Mouse (Mus musculus): ENCODE measurements around the gene Degs2. TPM values are rescaled to one million over a fixed set of nuclear protein-coding genes. Genes with fewer than 3 reads are reported as not detected.
A peak's percentile ranks its signal among the peaks of the same experiment; 100 is the strongest.

The Degs2 gene
- polyA plus RNA-seq, 1 experiment from 2014 or later, result 1.2 TPM

DNA sequence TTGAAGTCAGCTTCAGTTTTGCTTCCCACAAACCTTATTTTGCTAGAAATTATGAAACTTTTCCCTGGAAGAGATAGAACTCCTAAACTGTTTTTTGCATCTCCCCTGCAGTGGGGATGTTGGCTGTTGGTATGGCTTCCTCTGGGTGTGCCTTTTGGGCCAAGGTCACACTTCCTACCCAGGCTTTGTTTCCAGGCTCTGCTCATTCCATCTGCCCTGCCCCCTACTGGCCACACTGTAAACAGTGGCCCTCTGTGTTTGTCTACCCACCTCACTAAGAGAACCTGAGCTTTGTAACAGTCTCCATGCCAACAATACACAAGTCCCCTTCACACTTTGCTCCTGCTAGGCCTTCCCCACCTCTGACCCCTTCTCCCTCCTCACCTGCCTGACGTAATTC is 44.8 kb downstream of the Degs2 start:
- Histone ChIP-seq H3K27ac (ENCODE audit: low read depth, low read length) (no peak overlapping the region; the same call in 1 of the 2 replicates), H3K36me3 (ENCODE audit: control insufficient read depth, insufficient read depth, low read length) (peaks cover 14% of the 10 kb centered on the region)
- WGBS (ENCODE audit: insufficient replicate concordance), result 85% methylated on average over 1 of the region's 1 CpGs

DNA sequence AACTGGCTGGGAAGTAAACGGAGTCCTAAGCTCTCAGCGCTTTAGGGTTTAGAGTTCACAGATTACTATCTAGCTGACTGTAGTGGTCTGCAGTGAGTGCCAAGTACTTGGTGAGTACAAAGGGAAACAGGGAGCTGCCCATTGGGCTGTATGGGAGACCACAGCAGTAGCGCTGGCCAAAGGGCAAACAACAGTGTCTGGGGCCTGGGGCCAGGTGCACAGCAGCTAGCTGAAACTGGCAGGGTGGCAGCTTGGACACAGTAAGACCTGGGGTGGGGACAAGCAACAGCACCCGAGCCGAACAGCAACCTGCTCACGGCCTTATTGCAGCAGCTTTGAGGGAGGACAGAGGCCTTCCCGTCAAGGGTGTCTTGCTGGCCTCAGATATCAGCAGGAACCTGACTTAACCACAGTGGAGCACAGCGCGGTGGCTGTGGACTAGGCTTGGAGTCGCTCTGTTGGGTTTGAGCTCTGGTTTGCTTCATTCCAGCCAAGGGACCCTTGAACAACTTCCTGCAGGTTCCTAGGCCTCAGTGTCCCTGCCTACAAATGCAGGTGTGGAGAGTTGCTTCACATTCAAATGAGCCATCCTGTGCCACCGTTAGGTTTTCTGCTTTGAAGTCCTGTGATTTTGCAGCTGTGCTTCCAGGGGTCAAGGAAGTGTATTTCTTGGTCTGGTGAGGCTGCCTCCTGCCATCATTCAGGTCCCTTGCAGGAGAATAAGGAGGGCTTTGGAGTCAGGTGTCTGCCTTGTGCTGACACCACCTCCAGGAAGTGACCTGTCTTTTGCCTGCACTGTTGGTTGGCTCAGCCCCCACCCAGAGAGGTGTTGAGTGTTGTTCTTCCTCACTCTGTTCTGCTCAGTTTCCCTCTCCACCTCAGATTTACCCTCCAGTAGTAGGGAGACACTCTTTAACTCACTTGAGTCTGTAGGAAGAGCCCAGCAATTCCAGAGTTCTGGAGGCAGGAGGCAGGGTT is 48.5 kb downstream of the Degs2 start:
- no peak for ATAC-seq (replicated peaks; ENCODE audit: insufficient number of reproducible peaks, low FRiP score, low TSS enrichment)
- Histone ChIP-seq H3K9me3 (replicated peaks; ENCODE audit: control insufficient read depth, low read length) (no peaks in the 10 kb centered on the region), H3K4me3 (ENCODE audit: low read depth, low read length) (no peak overlapping the region), H3K27ac (ENCODE audit: low read depth, low read length) (no peak overlapping the region), H3K36me3 (ENCODE audit: control insufficient read depth, insufficient read depth, low read length) (peaks cover 14% of the 10 kb centered on the region), H3K9ac (ENCODE audit: low read depth, low read length) (no peak overlapping the region), H3K4me1 (ENCODE audit: control insufficient read depth, insufficient read depth, low read length) (peaks cover 19% of the 10 kb centered on the region), H3K27me3 (ENCODE audit: control insufficient read depth, insufficient read depth, low read length) (no peaks in the 10 kb centered on the region), H3K4me2 (no peak overlapping the region)
- WGBS (ENCODE audit: insufficient replicate concordance), result 68% methylated on average over 11 of the region's 11 CpGs

More for the DNA sequence above, 44.8 kb downstream of the Degs2 start:
- no peak overlapping the region for H3K4me2 ChIP-seq
- H3K9me3 ChIP-seq (replicated peaks; ENCODE audit: control insufficient read depth, low read length), result no peaks in the 10 kb centered on the region
- no peaks in the 10 kb centered on the region for H3K27me3 ChIP-seq (ENCODE audit: control insufficient read depth, insufficient read depth, low read length)
- H3K9ac ChIP-seq (ENCODE audit: low read depth, low read length), result no peak overlapping the region
- no peak; the same call in 1 of the 2 replicates for ATAC-seq (replicated peaks; ENCODE audit: insufficient number of reproducible peaks, low FRiP score, low TSS enrichment)
- peaks cover 19% of the 10 kb centered on the region for H3K4me1 ChIP-seq (ENCODE audit: control insufficient read depth, insufficient read depth, low read length)
- H3K4me3 ChIP-seq (ENCODE audit: low read depth, low read length), result no peak overlapping the region

DNA sequence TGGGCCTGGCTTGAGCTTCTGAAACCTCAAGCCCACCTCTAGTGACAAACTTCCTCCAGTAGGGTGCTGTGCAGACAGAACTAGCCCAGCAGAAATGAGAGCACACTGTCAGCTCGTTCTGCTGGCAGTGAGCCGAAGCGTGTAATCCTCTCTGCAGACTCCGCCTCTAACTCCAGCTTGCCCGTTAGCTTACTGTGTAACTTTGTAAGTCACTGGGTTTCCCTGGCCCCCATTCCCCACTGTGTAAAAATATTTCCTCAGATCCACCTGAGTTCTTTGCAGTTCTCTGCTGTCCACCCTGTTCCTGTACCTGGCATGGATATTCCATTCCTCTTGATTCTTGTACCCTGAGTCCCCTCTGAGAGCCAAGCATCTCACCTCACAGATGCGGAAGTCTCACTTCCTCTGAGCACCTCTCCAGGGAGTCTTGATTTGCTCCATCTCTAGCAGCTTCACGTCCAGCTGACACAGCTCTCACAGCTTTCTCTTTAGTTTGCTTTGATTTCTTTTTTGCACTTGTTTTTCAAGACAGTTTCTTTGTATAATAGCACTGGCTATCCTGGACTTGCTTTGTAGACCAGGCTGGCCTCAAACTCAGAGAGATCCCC is 51.0 kb downstream of the Degs2 start:
- H3K4me3 ChIP-seq (ENCODE audit: low read depth, low read length), result no peak overlapping the region
- no peak overlapping the region for H3K4me2 ChIP-seq
- peaks cover 8% of the 10 kb centered on the region for H3K4me1 ChIP-seq (ENCODE audit: control insufficient read depth, insufficient read depth, low read length)
- H3K36me3 ChIP-seq (ENCODE audit: control insufficient read depth, insufficient read depth, low read length), result peaks cover 17% of the 10 kb centered on the region
- no peaks in the 10 kb centered on the region for H3K27me3 ChIP-seq (ENCODE audit: control insufficient read depth, insufficient read depth, low read length)
- 74% methylated on average over 7 of the region's 7 CpGs for WGBS (ENCODE audit: insufficient replicate concordance)
- no peak overlapping the region for H3K27ac ChIP-seq (ENCODE audit: low read depth, low read length)
- H3K9me3 ChIP-seq (replicated peaks; ENCODE audit: control insufficient read depth, low read length), result no peaks in the 10 kb centered on the region
- H3K9ac ChIP-seq (ENCODE audit: low read depth, low read length), result no peak overlapping the region
- no peak for ATAC-seq (replicated peaks; ENCODE audit: insufficient number of reproducible peaks, low FRiP score, low TSS enrichment)

DNA sequence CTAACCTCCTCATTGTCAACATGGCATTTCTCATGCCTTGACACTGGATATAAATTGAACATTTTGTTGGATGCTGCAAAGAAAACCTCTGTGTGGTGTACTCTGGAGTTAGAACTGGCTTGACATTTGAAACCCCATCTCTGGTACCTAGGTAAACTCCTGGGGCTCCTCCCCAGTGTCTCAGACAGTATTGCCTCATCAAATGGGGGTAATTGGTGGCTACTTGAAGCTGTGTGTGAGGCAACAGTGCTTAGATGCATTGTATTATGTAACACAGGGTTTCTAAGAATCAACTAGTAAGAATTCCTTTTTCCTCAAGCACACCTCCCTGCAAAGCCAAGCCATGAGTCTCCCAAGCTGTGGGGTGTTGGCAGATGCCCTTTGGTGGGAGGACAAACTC is 54.3 kb downstream of the Degs2 start:
- no peak overlapping the region for H3K4me3 ChIP-seq (ENCODE audit: low read depth, low read length)
- no peaks in the 10 kb centered on the region for H3K4me1 ChIP-seq (ENCODE audit: control insufficient read depth, insufficient read depth, low read length)
- no peak overlapping the region for H3K9ac ChIP-seq (ENCODE audit: low read depth, low read length)
- H3K9me3 ChIP-seq (replicated peaks; ENCODE audit: control insufficient read depth, low read length), result no peaks in the 10 kb centered on the region
- peaks cover 4% of the 10 kb centered on the region for H3K36me3 ChIP-seq (ENCODE audit: control insufficient read depth, insufficient read depth, low read length)
- H3K27me3 ChIP-seq (ENCODE audit: control insufficient read depth, insufficient read depth, low read length), result no peaks in the 10 kb centered on the region
- H3K4me2 ChIP-seq, result no peak overlapping the region
- H3K27ac ChIP-seq (ENCODE audit: low read depth, low read length), result no peak overlapping the region
- no peak for ATAC-seq (replicated peaks; ENCODE audit: insufficient number of reproducible peaks, low FRiP score, low TSS enrichment)

DNA sequence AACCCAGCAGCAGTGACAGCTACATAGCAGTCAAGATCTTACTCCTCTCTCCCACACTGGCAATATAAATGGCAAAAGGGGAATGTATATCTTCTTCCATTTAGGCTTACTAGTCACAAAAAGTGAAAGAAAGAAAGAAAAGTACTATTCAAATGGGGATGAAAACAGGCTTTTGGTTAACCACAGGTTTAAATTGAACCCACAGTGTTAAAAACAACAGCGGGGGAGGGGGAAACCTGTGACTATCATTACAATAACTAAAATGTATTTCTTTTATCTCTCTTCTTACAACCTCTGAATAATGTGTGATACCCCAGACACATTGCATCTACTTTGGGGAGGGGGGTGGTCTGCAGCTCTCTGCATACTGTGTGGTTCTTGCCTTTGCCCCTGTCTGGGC is 55.9 kb downstream of the Degs2 start:
- H3K27ac ChIP-seq (ENCODE audit: low read depth, low read length), result no peak overlapping the region
- no peak overlapping the region for H3K4me2 ChIP-seq
- ATAC-seq (replicated peaks; ENCODE audit: insufficient number of reproducible peaks, low FRiP score, low TSS enrichment), result no peak
- no peaks in the 10 kb centered on the region for H3K9me3 ChIP-seq (replicated peaks; ENCODE audit: control insufficient read depth, low read length)
- H3K4me1 ChIP-seq (ENCODE audit: control insufficient read depth, insufficient read depth, low read length), result no peaks in the 10 kb centered on the region; the same call in 1 of the 2 replicates
- peaks cover 3% of the 10 kb centered on the region; the same call in 1 of the 2 replicates for H3K36me3 ChIP-seq (ENCODE audit: control insufficient read depth, insufficient read depth, low read length)
- no peaks in the 10 kb centered on the region for H3K27me3 ChIP-seq (ENCODE audit: control insufficient read depth, insufficient read depth, low read length)
- no peak overlapping the region for H3K9ac ChIP-seq (ENCODE audit: low read depth, low read length)
- WGBS (ENCODE audit: insufficient replicate concordance), result 95% methylated on average over 1 of the region's 1 CpGs
- no peak overlapping the region for H3K4me3 ChIP-seq (ENCODE audit: low read depth, low read length)

DNA sequence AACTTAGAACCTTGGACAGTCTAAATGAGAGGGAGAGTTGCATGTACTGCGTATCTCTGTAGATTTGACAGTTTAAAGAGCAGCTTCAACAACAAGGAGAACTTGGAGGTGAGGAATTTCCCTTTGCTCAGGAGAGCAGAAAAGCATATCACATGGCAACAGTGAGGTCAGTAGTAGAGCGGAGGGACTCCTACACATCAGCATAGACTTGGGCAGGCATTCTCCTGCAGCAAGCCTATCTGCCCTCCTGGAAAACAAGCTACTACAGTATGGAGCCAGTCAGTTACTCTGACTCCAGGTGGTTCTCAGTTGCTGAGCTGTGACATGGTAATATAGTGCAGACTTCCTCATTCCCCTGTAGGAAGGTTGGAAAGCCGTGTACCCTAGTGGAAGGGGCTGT is 60.1 kb downstream of the Degs2 start:
- Histone ChIP-seq H3K4me3 (ENCODE audit: low read depth, low read length) (no peak overlapping the region), H3K36me3 (ENCODE audit: control insufficient read depth, insufficient read depth, low read length) (no peaks in the 10 kb centered on the region; the same call in 1 of the 2 replicates), H3K4me1 (ENCODE audit: control insufficient read depth, insufficient read depth, low read length) (peaks cover 14% of the 10 kb centered on the region), H3K27me3 (ENCODE audit: control insufficient read depth, insufficient read depth, low read length) (no peaks in the 10 kb centered on the region), H3K27ac (ENCODE audit: low read depth, low read length) (no peak overlapping the region), H3K9ac (ENCODE audit: low read depth, low read length) (no peak overlapping the region), H3K4me2 (no peak overlapping the region; the same call in 1 of the 2 replicates), H3K9me3 (replicated peaks; ENCODE audit: control insufficient read depth, low read length) (no peaks in the 10 kb centered on the region)
- WGBS (ENCODE audit: insufficient replicate concordance), result 60% methylated on average over 3 of the region's 3 CpGs
- ATAC-seq (replicated peaks; ENCODE audit: insufficient number of reproducible peaks, low FRiP score, low TSS enrichment), result no peak

DNA sequence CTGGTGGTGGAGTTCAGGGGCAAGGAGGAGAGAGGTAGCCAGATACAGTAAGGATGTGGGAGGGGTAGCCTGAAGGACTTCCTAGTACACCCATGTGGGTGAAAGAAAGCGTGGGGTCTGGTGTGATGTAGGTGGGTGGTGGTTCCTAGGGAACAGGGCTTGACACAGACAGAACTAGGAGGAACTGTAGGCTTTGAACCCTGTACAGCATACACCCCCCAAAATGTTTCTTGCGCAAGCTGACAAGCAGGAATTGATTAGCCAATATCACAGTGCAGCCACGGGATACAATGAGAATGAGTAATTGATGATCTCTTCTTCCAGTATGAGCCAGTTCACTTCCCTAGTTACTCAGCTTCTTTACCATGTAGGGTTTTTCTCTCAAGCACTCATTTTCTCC is 63.0 kb downstream of the Degs2 start:
- Histone ChIP-seq H3K27me3 (ENCODE audit: control insufficient read depth, insufficient read depth, low read length) (no peaks in the 10 kb centered on the region), H3K4me3 (ENCODE audit: low read depth, low read length) (no peak overlapping the region), H3K9ac (ENCODE audit: low read depth, low read length) (no peak overlapping the region), H3K4me1 (ENCODE audit: control insufficient read depth, insufficient read depth, low read length) (peaks cover 25% of the 10 kb centered on the region), H3K36me3 (ENCODE audit: control insufficient read depth, insufficient read depth, low read length) (no peaks in the 10 kb centered on the region; the same call in 1 of the 2 replicates), H3K27ac (ENCODE audit: low read depth, low read length) (no peak overlapping the region), H3K4me2 (no peak overlapping the region), H3K9me3 (replicated peaks; ENCODE audit: control insufficient read depth, low read length) (no peaks in the 10 kb centered on the region)
- ATAC-seq (replicated peaks; ENCODE audit: insufficient number of reproducible peaks, low FRiP score, low TSS enrichment), result no peak
- WGBS (ENCODE audit: insufficient replicate concordance), result 83% methylated on average over 3 of the region's 3 CpGs

DNA sequence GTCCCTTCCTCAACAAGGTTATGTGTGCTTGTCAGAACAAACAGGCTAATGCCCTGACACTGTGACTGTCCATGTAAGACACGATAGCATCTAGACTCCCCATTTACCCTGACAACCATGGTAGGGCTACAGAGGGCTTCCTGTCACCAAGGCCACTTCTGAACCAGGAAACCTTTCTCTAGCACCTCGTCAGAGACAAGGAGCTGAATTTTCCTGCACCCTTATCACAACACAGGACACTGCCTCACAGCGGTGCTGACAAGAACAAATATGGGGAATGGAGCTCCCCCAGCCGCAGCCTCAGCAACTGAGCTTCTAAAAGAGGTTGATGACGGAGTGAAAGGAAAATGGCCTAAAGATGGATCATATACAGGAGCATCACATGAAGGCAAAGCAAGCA is 64.7 kb downstream of the Degs2 start:
- no peaks in the 10 kb centered on the region for H3K27me3 ChIP-seq (ENCODE audit: control insufficient read depth, insufficient read depth, low read length)
- no peaks in the 10 kb centered on the region; the same call in 1 of the 2 replicates for H3K36me3 ChIP-seq (ENCODE audit: control insufficient read depth, insufficient read depth, low read length)
- H3K9ac ChIP-seq (ENCODE audit: low read depth, low read length), result 0 out of 2 replicates have a peak overlapping the region, but pooled peaks have one; percentile 39
- peak overlapping the region; percentile 67 for H3K27ac ChIP-seq (ENCODE audit: low read depth, low read length)
- ATAC-seq (replicated peaks; ENCODE audit: insufficient number of reproducible peaks, low FRiP score, low TSS enrichment), result peak; percentile 39; the same call in 1 of the 2 replicates
- no peak overlapping the region for H3K4me2 ChIP-seq
- H3K4me1 ChIP-seq (ENCODE audit: control insufficient read depth, insufficient read depth, low read length), result peaks cover 27% of the 10 kb centered on the region
- 23% methylated on average over 5 of the region's 5 CpGs for WGBS (ENCODE audit: insufficient replicate concordance)
- no peaks in the 10 kb centered on the region for H3K9me3 ChIP-seq (replicated peaks; ENCODE audit: control insufficient read depth, low read length)
- H3K4me3 ChIP-seq (ENCODE audit: low read depth, low read length), result no peak overlapping the region

Data from heart, embryonic 11.5 days (tissue).